Mouse (Mus musculus): ENCODE measurements around the gene Ocrl.

Ocrl gene

DNA sequence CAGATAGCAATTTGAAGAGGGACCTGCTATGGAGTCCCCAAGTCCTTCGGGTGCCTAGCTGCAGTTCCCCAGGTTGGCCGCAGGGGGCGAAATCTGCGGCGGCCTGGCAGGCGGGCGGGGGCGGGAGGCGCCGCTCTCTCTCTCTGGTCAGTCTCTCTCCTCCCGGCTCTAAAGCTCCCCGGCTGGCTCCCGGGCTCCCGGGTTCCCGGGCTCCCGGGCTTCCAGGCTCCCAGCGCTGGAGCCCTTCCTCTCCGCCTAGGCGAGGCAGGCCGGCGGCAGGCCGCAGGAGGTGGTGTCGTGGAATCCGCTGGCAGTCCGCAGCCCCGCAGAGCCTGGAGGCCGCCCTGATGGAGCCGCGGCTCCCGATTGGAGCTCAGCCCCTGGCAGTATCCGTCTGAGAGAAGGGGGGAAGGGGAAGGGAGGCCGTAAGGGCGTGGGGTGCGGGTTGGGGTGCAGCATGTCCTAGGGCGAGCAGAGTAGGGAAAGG is at the start of gene Ocrl:
TSS of gene Ocrl (plus strand) at position 82 of the 487 bp plus-strand sequence.
- peak; percentile 67 for DNase-seq

DNA sequence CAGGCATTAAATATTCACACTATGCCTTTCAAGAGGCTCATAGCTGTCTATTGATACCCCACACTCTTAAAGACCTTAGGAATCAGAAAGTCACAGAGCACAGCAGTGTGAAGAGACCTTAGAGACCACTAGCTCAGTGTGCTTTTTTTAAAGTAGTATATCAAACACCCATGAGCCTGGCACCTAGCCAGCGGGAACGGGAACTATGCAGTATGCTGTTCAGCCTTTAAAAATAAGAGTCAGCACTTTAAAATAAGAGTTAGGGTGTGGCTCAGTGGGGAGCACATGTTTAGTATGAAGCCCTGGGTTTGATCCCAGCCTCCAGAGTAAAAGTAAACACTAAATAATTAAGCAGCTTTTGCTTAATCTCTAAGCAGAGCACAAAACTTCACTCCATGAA is 32.1 kb upstream of the Ocrl start:
- DNase-seq: peak; percentile 59

DNA sequence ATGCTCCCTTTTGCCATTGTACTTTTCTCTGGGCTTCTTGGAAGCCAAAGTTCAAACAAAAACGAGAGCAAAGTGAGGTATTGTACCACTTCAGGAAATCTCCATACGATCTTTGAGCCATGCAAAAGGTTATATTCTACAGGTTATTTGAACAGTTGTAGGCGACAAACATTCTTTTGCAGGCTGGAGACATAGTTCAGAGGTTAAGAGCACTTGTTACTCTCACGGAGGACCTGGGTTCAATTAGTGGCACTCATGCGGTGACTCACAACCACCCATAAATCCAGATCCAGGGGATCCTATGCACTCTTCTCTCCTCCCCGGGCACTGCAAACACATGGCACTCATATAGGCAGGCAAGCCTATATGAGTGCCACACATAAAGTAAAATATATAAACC is 29.4 kb upstream of the Ocrl start:
- DNase-seq: no peak

DNA sequence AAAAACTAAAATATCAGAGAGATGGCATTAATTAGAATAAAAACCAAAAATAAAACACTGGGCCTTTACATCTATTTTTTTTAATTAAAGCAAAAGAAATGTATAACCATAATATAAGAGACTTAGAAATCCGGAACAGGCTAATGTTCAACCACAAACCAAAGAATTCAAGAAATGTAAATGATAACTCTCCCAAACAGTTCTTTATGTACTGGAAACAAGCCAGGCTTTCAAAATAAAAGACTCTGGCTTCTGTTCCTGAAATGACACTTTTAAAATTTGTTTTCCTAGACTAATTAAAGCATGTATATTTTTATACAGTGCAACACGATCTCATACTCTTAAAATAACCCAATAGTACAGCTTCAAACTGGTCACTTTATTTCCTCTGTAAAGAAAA is 24.8 kb upstream of the Ocrl start:
- DNase-seq: no peak

DNA sequence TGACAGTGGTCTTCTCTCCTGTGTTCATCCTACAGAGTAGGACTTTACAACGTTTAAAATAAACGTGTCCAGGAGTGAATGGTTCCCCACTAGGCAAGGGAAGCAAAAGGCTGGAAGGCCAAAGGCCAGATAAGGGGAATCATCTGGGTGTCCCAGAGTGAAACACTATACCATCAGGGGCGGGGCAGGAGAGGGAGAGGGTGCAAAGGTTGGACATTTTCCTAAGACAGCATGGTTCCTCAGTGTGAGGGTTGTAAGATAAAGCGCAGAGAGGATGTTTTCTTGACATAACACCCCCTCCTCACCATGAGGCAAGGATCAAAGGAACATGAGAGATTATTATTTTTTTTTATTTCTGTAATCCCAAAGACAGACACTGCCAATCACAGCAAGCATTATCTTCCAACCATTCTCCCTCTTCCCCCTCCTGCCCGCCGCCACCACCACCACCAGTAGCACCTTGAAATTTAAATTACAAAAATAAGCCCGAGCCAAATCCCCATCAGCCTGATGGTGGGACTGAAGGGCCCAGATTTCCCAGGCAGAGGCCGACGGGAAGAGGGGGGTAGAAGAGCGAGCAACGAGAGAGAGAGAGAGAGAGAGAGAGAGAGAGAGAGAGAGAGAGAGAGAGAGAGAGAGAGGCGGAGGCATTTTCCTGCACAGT is 20.8 kb upstream of the Ocrl start:
- DNase-seq: no peak

DNA sequence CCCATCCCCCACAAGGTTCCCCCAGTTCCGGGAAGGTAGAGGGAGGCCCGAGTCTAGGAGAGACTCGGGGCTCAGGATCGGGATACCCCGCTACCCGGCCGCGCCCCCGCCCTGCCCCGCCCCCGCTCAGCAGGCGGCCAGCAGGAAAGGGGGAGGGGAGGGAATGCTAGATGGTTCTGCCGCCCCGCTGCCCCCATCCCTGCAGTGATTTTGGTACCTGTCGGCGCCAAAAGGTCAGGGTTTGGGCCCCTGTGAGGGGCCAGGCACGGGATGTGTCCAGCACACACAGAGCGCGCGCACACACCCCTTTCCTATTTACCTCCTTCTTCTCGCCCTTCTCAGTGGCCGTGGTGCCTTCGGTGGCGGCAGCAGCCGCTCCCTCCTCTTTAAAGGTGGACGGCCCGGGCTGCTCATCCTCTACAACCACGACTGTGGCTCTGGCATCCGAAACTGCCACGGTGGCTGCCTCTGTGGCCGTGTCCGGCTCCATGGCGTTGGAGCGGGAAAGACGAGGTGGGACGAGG is 20.2 kb upstream of the Ocrl start:
- DNase-seq: no peak

DNA sequence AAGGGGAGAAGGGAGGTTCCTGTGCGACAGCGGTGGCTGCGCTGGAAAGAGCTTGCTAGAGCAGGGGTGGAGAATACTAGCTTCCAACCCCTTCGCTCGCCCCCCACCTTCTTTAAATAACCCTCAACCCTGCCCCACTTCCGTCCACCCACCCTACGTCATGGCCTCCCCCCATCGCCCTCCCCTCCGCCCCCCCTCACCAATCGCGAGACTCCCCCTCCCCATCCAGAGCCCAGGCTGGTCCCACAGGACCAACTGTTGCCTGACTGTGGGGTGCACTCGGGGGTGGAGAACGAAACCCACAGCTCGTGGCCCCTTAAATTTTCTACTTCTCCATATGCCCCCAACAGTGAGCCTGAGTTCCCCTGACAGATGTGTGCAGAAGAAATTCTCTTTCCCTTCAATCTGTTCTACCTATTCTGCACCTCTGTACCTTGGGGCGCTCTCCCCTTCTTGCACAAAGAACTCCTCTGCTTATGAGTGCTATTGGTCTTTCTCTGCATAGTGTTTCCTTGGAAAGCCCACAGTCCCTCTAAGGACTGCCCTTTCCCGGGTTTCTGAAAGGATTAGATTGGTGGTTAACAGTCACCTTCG is 19.7 kb upstream of the Ocrl start, which contains the start of gene Smarca1:
TSS of gene Smarca1 (minus strand) at position 544 of the 594 bp plus-strand sequence.
- DNase-seq: no peak

DNA sequence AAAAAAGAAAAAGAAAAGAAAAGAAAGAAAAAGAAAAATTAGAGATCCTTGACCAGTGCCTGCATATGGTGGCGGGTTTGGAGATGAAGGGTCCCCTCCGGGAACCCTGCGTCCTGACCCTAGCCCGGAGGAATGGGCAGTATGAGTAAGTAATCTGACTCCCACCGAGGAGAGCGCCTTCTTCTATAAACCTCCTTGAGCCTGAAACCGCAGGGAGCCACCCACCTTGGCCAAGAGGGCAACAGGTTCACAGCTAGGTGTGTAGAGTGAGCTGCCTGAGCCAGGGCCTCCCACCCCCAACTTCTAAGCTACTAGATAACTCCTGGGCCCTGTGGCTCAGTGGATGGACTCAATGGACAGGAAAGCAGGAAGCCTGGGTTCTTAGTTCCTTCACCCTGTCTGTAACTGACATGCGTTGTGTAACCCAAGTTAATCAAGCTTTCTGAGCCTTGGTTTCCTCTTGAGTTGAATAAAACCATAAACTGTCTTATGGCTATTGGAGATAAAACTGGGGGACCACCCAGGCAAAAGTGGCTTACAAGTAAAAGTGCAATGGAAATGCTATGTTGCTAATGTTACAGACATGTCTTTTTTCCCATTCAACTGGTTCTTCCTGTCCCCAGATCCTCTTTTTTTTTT is 836 bp downstream of the Ocrl start:
- peak; percentile 33 for DNase-seq

DNA sequence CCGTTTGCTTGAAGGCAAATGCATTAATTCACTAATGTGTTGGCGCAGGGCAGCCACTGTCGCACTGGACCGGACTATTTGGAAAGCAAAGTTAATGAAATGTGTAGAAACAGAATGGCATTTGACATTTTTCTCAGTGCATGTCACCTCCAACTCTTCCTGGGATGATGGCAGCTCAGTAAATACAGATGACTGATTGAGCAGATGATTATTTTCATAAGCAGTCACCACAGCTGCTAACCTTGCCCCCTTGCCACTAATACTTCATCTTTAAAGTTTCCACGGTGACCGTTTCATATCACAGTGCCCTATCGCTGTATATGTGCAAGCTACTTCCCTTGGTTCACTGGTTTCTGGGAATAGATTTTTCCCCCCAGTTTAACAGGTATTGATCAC is 1.4 kb downstream of the Ocrl start:
- no peak for DNase-seq

DNA sequence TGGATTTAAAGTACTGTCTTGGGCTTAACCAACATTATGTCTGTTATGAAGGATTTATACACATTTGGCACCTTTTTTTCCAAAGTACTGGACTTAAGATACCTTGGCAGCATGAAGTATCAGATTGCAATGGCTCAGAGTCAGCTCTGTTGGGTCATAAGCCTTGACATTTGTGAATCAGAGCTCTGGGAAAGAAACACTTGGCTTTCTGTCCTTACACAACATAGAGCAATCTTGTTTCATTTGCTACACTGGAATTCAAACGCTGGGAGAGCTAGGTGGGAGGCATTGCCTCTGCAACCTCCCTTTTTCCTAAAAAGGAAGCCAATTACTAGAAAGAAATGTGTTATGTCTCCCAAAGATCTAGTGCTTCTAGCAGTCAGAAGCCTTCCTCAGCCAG is 4.6 kb downstream of the Ocrl start:
- no peak for DNase-seq

DNA sequence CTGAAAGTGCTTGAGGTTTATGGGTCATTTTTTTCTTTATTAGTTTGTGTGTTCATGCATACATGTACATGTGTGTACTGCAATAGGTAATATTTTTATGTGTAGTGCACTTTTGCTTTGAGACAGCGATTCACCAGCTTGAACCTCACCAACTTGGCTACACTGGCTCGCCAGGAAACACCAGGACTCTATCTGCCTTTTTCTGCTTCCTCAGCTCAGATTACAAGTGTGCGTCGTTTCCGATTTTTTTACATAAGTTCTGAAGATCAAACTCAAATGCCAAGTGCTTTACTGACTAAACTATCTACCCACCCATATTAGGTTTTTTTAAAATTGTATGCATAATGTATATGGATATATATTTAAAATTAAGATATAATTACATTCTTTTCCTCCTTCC is 8.4 kb downstream of the Ocrl start:
- no peak for DNase-seq

DNA sequence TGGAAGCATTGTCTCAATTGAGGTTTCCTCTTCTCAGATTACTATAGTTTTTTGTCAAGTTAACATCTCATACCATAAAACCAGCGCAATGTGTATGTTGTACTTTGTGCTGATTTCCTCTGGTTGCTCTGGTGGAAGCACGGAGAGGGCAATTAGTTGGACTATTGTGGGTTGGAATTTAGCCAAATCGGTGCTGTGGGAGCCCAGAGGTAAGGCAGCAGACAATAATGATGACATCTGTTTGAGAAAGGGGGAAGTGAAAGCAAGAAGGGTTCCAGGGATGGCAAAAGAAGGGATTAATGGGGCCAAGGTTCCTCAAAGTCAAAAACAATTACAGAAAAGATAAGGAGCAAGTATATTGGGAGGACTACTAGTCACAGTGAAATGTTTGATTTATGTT is 15.8 kb downstream of the Ocrl start:
- no peak for DNase-seq

DNA sequence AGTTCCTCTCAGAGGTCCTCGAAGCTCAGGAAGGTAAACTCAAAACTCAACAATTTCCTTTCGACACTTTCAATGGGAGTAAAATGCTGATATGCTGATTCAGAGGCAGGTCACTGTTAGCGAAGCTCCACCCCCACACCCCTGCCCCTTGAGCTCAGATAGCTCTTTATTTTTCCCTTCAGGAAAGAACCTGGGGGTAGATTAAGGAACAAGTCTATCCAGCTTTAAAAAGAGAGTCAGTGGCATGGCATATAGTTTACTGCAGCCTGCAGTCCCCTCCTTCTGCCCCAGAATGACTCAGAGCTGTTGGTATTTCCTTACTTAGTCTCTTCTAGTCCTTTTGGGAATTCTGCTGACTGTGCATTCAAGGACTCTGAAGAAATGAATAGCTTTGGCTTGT is 18.3 kb downstream of the Ocrl start:
- DNase-seq: peak; percentile 65

DNA sequence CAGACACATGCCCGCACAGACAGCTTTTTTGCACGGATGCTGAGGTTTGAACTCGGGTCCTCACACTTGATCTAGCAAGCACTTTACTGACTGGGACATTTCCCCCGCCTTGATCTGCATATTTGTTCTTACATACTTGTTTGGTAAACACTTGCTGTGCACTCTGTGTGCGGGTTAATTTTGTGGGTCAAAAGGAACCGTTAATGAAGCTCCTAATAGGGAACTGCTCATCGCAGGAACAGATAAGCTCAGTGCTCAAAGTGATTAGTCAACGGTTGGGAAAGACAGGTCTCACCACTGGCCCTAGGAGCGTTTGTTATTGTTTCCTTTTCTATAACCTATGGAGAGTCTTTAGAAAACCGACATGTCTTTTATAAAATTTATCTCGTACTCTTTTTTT is 22.2 kb downstream of the Ocrl start:
- no peak for DNase-seq

DNA sequence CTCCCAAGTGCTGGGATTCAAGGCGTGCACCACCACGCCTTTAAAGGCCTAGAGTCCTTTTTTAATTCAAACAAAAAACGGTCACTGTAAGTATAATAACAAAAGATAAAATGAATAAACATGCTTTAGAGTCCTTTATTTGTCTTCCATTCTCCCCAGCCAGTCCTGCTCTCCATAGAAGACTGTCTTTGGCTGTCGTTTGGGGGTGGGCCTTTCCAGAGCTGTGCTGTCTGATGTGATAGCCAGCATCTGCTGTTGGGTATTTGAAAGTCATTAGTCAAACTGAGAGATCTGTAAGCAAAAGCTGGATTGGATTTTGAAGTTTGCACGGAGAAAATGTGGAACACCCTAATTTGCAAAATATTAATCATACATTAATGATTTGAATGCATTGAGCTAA is 24.7 kb downstream of the Ocrl start:
- no peak for DNase-seq

DNA sequence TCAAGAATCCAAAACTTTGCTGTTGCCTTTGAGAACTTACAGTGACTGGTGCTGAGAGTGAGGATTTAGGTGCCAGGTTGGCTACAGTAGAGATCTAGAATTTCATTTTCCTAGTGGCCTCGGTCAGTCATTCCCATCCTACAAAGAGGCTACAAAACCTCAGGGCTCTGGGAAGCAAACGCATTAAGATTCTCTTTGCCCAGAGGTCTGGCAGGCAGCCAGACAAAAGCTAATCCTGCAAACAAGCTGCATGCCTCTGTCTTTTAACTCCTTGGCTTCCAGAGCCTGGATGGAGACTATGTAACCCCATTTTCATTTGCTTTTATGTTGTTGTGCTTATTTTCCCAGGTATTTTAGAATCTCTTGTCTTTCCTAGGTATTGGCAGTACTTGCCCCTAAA is 25.6 kb downstream of the Ocrl start:
- no peak for DNase-seq

DNA sequence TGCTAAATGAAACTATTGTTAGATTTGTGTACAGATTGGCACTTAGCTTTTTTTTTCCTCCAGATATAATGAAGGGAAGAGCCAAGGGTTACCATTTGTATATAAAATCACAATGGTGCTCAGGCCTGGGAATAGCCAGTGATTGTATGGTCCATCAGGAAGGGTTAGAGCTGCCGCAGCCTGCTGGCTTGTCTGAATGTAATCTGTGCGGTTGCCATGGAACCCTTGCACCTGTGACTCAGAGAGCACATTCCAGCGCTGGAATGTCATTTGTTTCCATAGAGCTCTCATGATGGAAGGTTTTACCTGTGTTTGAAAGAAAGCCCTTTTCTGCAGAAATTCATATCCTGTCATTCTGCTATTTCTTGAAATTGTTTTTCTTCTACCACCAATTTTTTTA is 37.5 kb downstream of the Ocrl start:
- peak; percentile 46 for DNase-seq

DNA sequence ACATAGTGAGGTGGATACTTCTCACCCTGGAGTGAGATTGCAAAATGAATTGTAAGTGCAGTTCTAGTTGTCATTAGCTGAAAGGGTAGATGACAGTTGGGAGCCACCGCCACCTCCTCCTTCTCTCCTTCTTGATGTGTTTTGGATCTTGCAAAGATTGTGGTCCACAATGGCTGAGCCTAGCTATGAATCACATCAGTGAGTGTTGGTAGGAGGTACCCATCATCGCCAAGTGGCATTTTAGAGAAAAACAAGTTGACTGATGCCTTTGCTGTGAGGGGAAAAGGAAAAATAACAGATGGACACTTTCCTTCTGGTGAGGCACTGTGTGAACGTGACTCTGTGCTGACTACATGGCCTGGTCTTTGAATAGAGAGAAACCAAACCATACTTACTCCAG is 50.4 kb downstream of the Ocrl start:
- no peak for DNase-seq

DNA sequence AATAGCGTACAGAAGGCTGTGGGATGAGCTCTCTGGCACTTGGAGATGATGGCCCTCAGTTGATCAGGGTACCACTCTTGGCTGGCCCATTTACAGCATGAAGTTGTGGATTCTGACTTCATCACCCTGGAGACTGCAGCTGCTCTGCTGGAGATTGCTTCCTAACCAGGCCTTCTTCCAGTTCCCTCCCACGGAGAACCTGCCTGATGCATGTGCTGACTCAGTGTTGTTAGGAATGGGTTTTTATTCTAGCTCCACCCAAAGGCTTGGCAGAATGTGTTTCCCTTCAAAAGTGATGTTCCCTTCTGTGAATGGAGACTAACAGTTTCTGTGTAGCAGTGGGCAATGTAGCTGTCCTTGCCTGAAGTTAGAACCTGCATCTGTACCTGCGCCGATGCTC is 58.2 kb downstream of the Ocrl start:
- DNase-seq: no peak

DNA sequence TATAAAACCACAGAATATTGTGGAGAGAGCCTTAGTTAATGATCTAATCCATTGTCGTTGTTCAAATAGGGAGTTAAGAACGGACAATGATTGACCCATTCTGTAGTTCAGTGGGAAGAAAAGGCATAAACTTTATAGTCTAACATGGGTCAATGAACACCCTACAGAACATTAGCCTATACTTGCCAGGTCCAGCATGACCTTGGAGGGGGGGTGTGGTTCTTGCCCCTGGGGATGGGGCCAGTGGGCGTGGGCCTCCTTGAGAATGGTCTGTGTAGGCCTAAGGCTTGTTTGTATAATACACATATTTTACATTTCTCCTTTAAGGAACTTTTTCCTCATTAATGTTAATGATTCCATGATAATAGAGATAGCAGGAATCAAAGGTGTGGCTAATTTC is 58.7 kb downstream of the Ocrl start:
- no peak for DNase-seq

DNA sequence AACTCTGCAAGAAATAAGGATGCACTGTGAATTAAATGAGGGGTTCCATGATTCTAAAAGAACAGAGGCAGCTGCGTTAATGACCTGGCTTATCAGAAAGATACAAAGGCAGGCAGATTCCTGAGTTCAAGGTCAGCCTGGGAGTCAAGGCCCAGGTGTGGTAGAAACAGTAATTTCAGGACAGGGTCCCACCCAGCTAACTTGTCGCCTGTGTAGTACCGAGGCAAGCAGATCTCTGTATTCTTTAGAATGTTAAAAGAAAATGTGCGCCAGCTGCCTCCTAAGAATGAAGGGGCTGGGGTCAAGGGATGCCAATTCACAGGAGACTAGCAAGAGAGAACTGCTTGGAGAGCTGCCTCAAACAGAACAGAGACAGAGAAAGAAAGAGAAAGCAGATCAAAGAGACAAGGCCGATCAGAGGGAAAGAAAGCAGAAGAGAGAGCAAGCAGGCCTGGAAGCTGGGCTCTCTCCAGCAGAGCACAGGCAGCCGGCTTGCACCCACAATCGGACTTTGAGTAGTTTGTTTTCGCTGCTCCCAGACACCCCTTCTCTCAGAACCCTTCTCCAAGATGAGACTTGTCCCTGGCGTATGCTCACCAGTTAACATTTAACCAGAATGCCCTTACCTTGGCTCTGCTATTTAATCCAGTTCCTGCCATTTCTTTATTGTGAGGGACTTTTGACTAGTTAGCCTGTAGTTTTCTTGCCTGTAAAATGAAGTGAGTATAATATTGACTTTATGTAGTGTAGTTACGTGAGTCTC is 59.4 kb downstream of the Ocrl start:
- DNase-seq: no peak

DNA sequence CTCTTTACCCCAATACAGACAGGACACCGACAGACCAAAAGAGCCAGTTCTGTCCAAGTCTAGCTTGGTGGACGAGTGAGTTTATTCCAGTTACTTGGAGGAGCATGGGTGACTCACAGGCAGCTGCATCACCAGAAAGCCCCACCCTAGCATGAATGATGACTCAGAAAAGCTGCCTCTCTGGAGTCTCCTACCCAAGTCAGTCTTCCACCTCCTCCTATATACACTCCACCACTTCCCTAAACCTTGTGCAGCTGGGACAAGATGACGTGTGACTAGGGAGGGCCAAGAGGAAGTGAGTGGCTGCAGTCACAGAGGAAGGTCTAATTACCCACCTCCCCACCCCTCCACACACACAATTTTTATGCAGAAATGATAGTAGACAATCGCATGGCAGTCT is 64.4 kb downstream of the Ocrl start:
- DNase-seq: peak; percentile 52

DNA sequence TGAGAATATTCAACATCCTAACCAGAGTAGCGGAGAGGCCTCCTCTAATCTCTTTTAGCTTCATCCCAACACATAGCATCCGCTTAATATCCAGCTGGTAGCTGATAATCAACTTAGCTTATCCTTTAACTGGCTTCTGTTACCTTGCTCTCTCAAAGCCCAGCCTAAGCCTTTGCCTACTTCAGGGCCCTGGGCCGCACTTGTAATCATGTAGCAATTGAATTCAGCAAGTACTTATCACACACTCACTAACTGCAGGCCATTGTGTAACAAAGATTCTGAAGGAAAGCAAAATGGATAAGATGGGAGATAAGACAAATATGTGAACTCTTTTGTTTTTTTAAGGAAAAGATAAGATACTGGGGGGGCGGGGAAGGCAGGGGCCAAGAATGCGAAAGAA is 64.9 kb downstream of the Ocrl start:
- no peak for DNase-seq

Data from lung, postnatal 36 days (tissue).